Mouse (Mus musculus) forebrain, embryonic 11.5 days (tissue): ENCODE measurements at regions not wholly inside any gene's neighbourhood (a gene's known extent, or its start where the extent isn't known, plus 50 kb on each side); places are given as distances from the start of the nearest gene placed in this dataset.

Source experiments
- ATAC-seq: fragments of 200-750 bp; cut with Nextera tagmentation; replicated peaks from 2 replicates; pipeline ENCODE4 v1.8.0; 2017; ENCODE audit warnings: moderate TSS enrichment; ENCODE audit not compliant: low FRiP score
- DNase-seq: peaks from one replicate; pipeline ENCODE4 v3.0.0-alpha.2; 2017; ENCODE audit warnings: low spot score
- H3K27ac ChIP-seq: fragments of 300-500 bp; sonication (generic); 2 replicates; pipeline ENCODE4 v1.5.1; 2014; ENCODE audit warnings: low read depth, low read length
- H3K27me3 ChIP-seq: fragments of 300-500 bp; sonication (generic); 2 replicates; pipeline ENCODE4 v1.6.1; 2014; ENCODE audit warnings: mild to moderate bottlenecking, low read length, mixed read lengths; ENCODE audit not compliant: control insufficient read depth, insufficient read depth
- H3K36me3 ChIP-seq: fragments of 300-500 bp; sonication (generic); 2 replicates; pipeline ENCODE4 v1.6.1; 2014; ENCODE audit warnings: mild to moderate bottlenecking, low read length, moderate library complexity, mixed read lengths; ENCODE audit not compliant: control insufficient read depth, insufficient read depth
- H3K4me1 ChIP-seq: fragments of 300-500 bp; sonication (generic); replicated peaks from 2 replicates; pipeline ENCODE4 v1.6.1; 2014; ENCODE audit warnings: low read length, mixed read lengths; ENCODE audit not compliant: control insufficient read depth, insufficient read depth
- H3K4me2 ChIP-seq: fragments of 300-500 bp; sonication (generic); 2 replicates; pipeline ENCODE4 v1.6.1; 2014; ENCODE audit warnings: low read depth, mild to moderate bottlenecking, low read length, moderate library complexity, mixed read lengths; ENCODE audit not compliant: severe bottlenecking
- H3K4me3 ChIP-seq: fragments of 300-500 bp; sonication (generic); 2 replicates; pipeline ENCODE4 v1.5.1; 2014; ENCODE audit warnings: low read depth, low read length
- H3K9ac ChIP-seq: fragments of 300-500 bp; sonication (generic); 2 replicates; pipeline ENCODE4 v1.6.1; 2014; ENCODE audit warnings: low read length
- H3K9me3 ChIP-seq: fragments of 300-500 bp; sonication (generic); 2 replicates; pipeline ENCODE4 v1.6.1; 2016; ENCODE audit warnings: low read length, mixed read lengths; ENCODE audit not compliant: control insufficient read depth
- WGBS: fragments of 180-500 bp; shearing (Covaris S2); extraction: QIAGEN DNeasy Blood & Tissue Kit; methylation state at CpG from one replicate; pipeline ENCODE4 v1.1.7; 2014; 5-methylcytosine and 5-hydroxymethylcytosine counted together

GRCm38 (mm10) chr11:7606652-7607051, 392.9 kb upstream of the Igfbp3 start:
- H3K27me3 ChIP-seq = no peaks in the 10 kb centered on the region
- WGBS = 90% methylated on average over 7 of the region's 7 CpGs
- no peaks in the 10 kb centered on the region for H3K9me3 ChIP-seq
- H3K9ac ChIP-seq = no peak overlapping the region
- no peaks in the 10 kb centered on the region for H3K36me3 ChIP-seq
- no peak overlapping the region for H3K4me2 ChIP-seq
- H3K27ac ChIP-seq = no peak overlapping the region
- DNase-seq (no peak), ATAC-seq (no peak)
- H3K4me3 ChIP-seq = no peak overlapping the region
- H3K4me1 ChIP-seq = no peaks in the 10 kb centered on the region

- H3K9ac ChIP-seq = no peak overlapping the region
Measured at GRCm38 (mm10) chr11:7592010-7592409, 378.3 kb upstream of the Igfbp3 start.

GRCm38 (mm10) chr11:7583296-7583695, 369.6 kb upstream of the Igfbp3 start:
- 90% methylated on average over 2 of the region's 2 CpGs for WGBS
- H3K4me3 ChIP-seq = no peak overlapping the region

More at GRCm38 (mm10) chr11:7592010-7592409, 378.3 kb upstream of the Igfbp3 start:
- 85% methylated on average over 4 of the region's 4 CpGs for WGBS
- DNase-seq = no peak
- Histone ChIP-seq H3K4me3 (no peak overlapping the region), H3K36me3 (no peaks in the 10 kb centered on the region), H3K4me1 (no peaks in the 10 kb centered on the region), H3K27me3 (no peaks in the 10 kb centered on the region), H3K9me3 (no peaks in the 10 kb centered on the region), H3K27ac (no peak overlapping the region), H3K4me2 (no peak overlapping the region)
- no peak for ATAC-seq

GRCm38 (mm10) chr11:7568484-7568883, 354.8 kb upstream of the Igfbp3 start:
- no peak overlapping the region for H3K9ac ChIP-seq
- DNase-seq (peak; percentile 47), ATAC-seq (no peak)
- no peaks in the 10 kb centered on the region for H3K36me3 ChIP-seq
- H3K4me2 ChIP-seq = no peak overlapping the region
- H3K9me3 ChIP-seq = no peaks in the 10 kb centered on the region
- H3K27me3 ChIP-seq = no peaks in the 10 kb centered on the region
- 74% methylated on average over 1 of the region's 1 CpGs for WGBS
- no peaks in the 10 kb centered on the region for H3K4me1 ChIP-seq
- H3K4me3 ChIP-seq = no peak overlapping the region
- no peak overlapping the region for H3K27ac ChIP-seq

More at GRCm38 (mm10) chr11:7583296-7583695, 369.6 kb upstream of the Igfbp3 start:
- H3K36me3 ChIP-seq = no peaks in the 10 kb centered on the region
- no peaks in the 10 kb centered on the region for H3K9me3 ChIP-seq
- H3K4me2 ChIP-seq = no peak overlapping the region
- H3K27ac ChIP-seq = no peak overlapping the region
- ATAC-seq = no peak
- no peaks in the 10 kb centered on the region for H3K27me3 ChIP-seq
- no peaks in the 10 kb centered on the region for H3K4me1 ChIP-seq
- no peak overlapping the region for H3K9ac ChIP-seq
- DNase-seq = no peak

- H3K4me1 ChIP-seq = no peaks in the 10 kb centered on the region
- H3K27me3 ChIP-seq = no peaks in the 10 kb centered on the region
- H3K4me2 ChIP-seq = no peak overlapping the region
- no peak overlapping the region for H3K27ac ChIP-seq
- 42% methylated on average over 2 of the region's 2 CpGs for WGBS
- ATAC-seq (no peak), DNase-seq (no peak)
- no peak overlapping the region for H3K9ac ChIP-seq
- no peaks in the 10 kb centered on the region for H3K36me3 ChIP-seq
- no peaks in the 10 kb centered on the region for H3K9me3 ChIP-seq
- H3K4me3 ChIP-seq = no peak overlapping the region
Measured at GRCm38 (mm10) chr11:7562029-7562428, 348.3 kb upstream of the Igfbp3 start.

- no peak overlapping the region for H3K9ac ChIP-seq
- no peak overlapping the region for H3K27ac ChIP-seq
- DNase-seq = no peak
- H3K9me3 ChIP-seq = no peaks in the 10 kb centered on the region
- no peak for ATAC-seq
- H3K27me3 ChIP-seq = no peaks in the 10 kb centered on the region
- H3K4me1 ChIP-seq = no peaks in the 10 kb centered on the region
- H3K4me3 ChIP-seq = no peak overlapping the region
- 93% methylated on average over 1 of the region's 1 CpGs for WGBS
- H3K36me3 ChIP-seq = no peaks in the 10 kb centered on the region
- no peak overlapping the region for H3K4me2 ChIP-seq
Measured at GRCm38 (mm10) chr11:7561437-7561836, 347.7 kb upstream of the Igfbp3 start.

GRCm38 (mm10) chr11:7555613-7556274, 342.0 kb upstream of the Igfbp3 start:
- WGBS = 80% methylated on average over 6 of the region's 6 CpGs
- Histone ChIP-seq H3K36me3 (no peaks in the 10 kb centered on the region), H3K27me3 (no peaks in the 10 kb centered on the region), H3K4me2 (no peak overlapping the region), H3K4me3 (no peak overlapping the region), H3K4me1 (no peaks in the 10 kb centered on the region), H3K9ac (no peak overlapping the region), H3K9me3 (no peaks in the 10 kb centered on the region), H3K27ac (no peak overlapping the region)
- ATAC-seq (no peak), DNase-seq (no peak)

GRCm38 (mm10) chr11:7552154-7552553, 338.4 kb upstream of the Igfbp3 start:
- Histone ChIP-seq H3K9me3 (no peaks in the 10 kb centered on the region), H3K4me2 (no peak overlapping the region), H3K9ac (no peak overlapping the region), H3K27me3 (no peaks in the 10 kb centered on the region), H3K4me1 (no peaks in the 10 kb centered on the region), H3K36me3 (no peaks in the 10 kb centered on the region), H3K27ac (no peak overlapping the region), H3K4me3 (no peak overlapping the region)
- ATAC-seq = no peak
- no peak for DNase-seq
- 82% methylated on average over 3 of the region's 3 CpGs for WGBS

GRCm38 (mm10) chr11:7547796-7548195, 334.1 kb upstream of the Igfbp3 start:
- Histone ChIP-seq H3K27me3 (no peaks in the 10 kb centered on the region), H3K9ac (no peak overlapping the region), H3K27ac (no peak overlapping the region), H3K4me1 (no peaks in the 10 kb centered on the region), H3K4me2 (no peak overlapping the region), H3K9me3 (no peaks in the 10 kb centered on the region), H3K4me3 (no peak overlapping the region), H3K36me3 (no peaks in the 10 kb centered on the region)
- WGBS = 79% methylated on average over 2 of the region's 2 CpGs
- DNase-seq = no peak
- ATAC-seq = no peak
